17 mouse cellular contexts compared by ENCODE assay signal in genomic region chr17:73917713-73918112, GRCm38 (mm10). TPM values are rescaled to one million over a fixed set of nuclear protein-coding genes. Genes with fewer than 3 reads are reported as not detected.
DNase-seq lines count a peak whose midpoint lies in the region; ATAC-seq and TF ChIP-seq lines count a peak whose summit lies in the region.
"Had no signal": no experiment of that assay in that cellular context is flagged by ENCODE, and none has a peak within 500 bp of the region (broad histone marks: within the 10 kb centered on the region; RNA-seq: fewer than 3 reads in every experiment).

No protein-coding gene starts in this region.

- no peak overlapping the region for H3K4me2 ChIP-seq in lung, embryonic 14.5 days
- H3K4me2 ChIP-seq: forebrain, embryonic 15.5 days; neural tube, embryonic 15.5 days had no signal

- no peak overlapping the region for H3K4me3 ChIP-seq in heart, embryonic 10.5 days
- H3K4me3 ChIP-seq in lung, embryonic 14.5 days (ENCODE audit: low read depth, low read length) = no peak overlapping the region
- H3K4me3 ChIP-seq: forebrain, embryonic 15.5 days; neural tube, embryonic 15.5 days had no signal

- H3K4me1 ChIP-seq in heart, embryonic 10.5 days = no peaks in the 10 kb centered on the region
- H3K4me1 ChIP-seq in lung, embryonic 14.5 days (ENCODE audit: insufficient read depth) = no peaks in the 10 kb centered on the region
- H3K4me1 ChIP-seq: forebrain, embryonic 15.5 days; neural tube, embryonic 15.5 days had no signal

- H3K27me3 ChIP-seq in heart, embryonic 10.5 days (ENCODE audit: insufficient read depth, poor library complexity, severe bottlenecking) = no peaks in the 10 kb centered on the region; the same call in 1 of the 2 replicates
- H3K27me3 ChIP-seq in lung, embryonic 14.5 days (ENCODE audit: insufficient read depth, low read length) = no peaks in the 10 kb centered on the region
- H3K27me3 ChIP-seq: forebrain, embryonic 15.5 days; neural tube, embryonic 15.5 days had no signal

- H3K36me3 ChIP-seq in heart, embryonic 10.5 days = no peaks in the 10 kb centered on the region
- no peaks in the 10 kb centered on the region for H3K36me3 ChIP-seq in lung, embryonic 14.5 days (ENCODE audit: insufficient read depth)
- H3K36me3 ChIP-seq: forebrain, embryonic 15.5 days; neural tube, embryonic 15.5 days had no signal

- DNase-seq in heart, adult 11 months = peak; percentile 25
- DNase-seq in heart, embryonic 10.5 days (ENCODE audit: low spot score) = no peak
- no peak for DNase-seq in lung, embryonic 14.5 days
- no peak for DNase-seq in lung, adult 18-20 months
- no peak for DNase-seq in heart, adult 18-20 months
- DNase-seq: adrenal gland, postnatal 10 days; cerebellum, postnatal 25 days; gastrocnemius, postnatal 25 days; heart, postnatal 4 days; kidney, adult 18-20 months; thymus, postnatal 25 days had no signal

- TF ChIP-seq CTCF in lung, embryonic 14.5 days (IDR thresholded peaks at IDR 0.05; ENCODE audit: low read depth) = peak; percentile 21; the same call in 1 of the 2 replicates

- H3K9me3 ChIP-seq in heart, embryonic 10.5 days = no peaks in the 10 kb centered on the region
- H3K9me3 ChIP-seq in lung, embryonic 14.5 days (ENCODE audit: low read depth, low read length) = no peaks in the 10 kb centered on the region
- H3K9me3 ChIP-seq: forebrain, embryonic 15.5 days; neural tube, embryonic 15.5 days had no signal

- 74% methylated on average over 5 of the region's 5 CpGs for WGBS in heart, embryonic 10.5 days
- WGBS in lung, embryonic 14.5 days = 78% methylated on average over 5 of the region's 5 CpGs

- no peak for ATAC-seq in lung, embryonic 14.5 days (ENCODE audit: insufficient read depth)
- ATAC-seq in activated CD4-positive, CD25-positive, alpha-beta regulatory T cell, adult 4 months = peak; percentile 61
- 0 out of 2 replicates have a peak, but pooled peaks have one; percentile 45 for ATAC-seq in monocyte, adult 5-6 weeks (replicated peaks; ENCODE audit: insufficient number of reproducible peaks, low FRiP score, low TSS enrichment, poor library complexity, severe bottlenecking)
- ATAC-seq in erythroblast, adult 5-6 weeks (replicated peaks; ENCODE audit: low FRiP score, poor library complexity, severe bottlenecking) = no peak
- ATAC-seq: forebrain, embryonic 15.5 days; Patski had no signal

- H3K9ac ChIP-seq in lung, embryonic 14.5 days = no peak overlapping the region
- H3K9ac ChIP-seq: forebrain, embryonic 15.5 days; neural tube, embryonic 15.5 days had no signal

- no peak overlapping the region for H3K27ac ChIP-seq in heart, embryonic 10.5 days
- H3K27ac ChIP-seq in lung, embryonic 14.5 days (ENCODE audit: low read depth) = no peak overlapping the region
- H3K27ac ChIP-seq: forebrain, embryonic 15.5 days; neural tube, embryonic 15.5 days had no signal

RNA-seq across cellular contexts. Expression of gene Xdh, which starts 32.3 kb away (rescaled TPM):
- 0.05 and 0.16 TPM in 2 replicates for polyA plus RNA-seq in heart, embryonic 10.5 days (2016; fragmentation: Nextera tagmentation; extraction: Ambion mirVana)
- 1.2 and 1.7 TPM in 2 replicates for polyA plus RNA-seq in lung, embryonic 14.5 days (2014; fragmentation: Nextera tagmentation; extraction: Ambion mirVana)
- polyA plus RNA-seq in activated CD4-positive, CD25-positive, alpha-beta regulatory T cell, adult 4 months (2017; shearing (Covaris generic)) = 10 to 100 TPM; 19.1 to 39.8 TPM
- total RNA-seq in monocyte, adult 5-6 weeks (2017) = 292 to 373 TPM (median 293 TPM) in 3 replicates
- 39.5 and 54.8 TPM in 2 replicates for total RNA-seq in erythroblast, adult 5-6 weeks (2015; ENCODE audit: low replicate concordance)
- total RNA-seq in erythroblast, adult 5-6 weeks (2017; ENCODE audit: low replicate concordance) = 24.5 and 28.2 TPM in 2 replicates
- total RNA-seq in heart, adult 18-20 months (2021) = 100 to 1,000 TPM; 131 to 165 TPM

Comparison
In these comparisons a context has a peak if more than half of its experiments do, and no peak if none do; other contexts are left out.
1. ATAC-seq: peak in activated CD4-positive, CD25-positive, alpha-beta regulatory T cell, adult 4 months (single experiment) and monocyte, adult 5-6 weeks (single experiment); none in lung, embryonic 14.5 days (single experiment) and erythroblast, adult 5-6 weeks (single experiment).